Mouse (Mus musculus) C2C12 (cell line): ENCODE results near the gene Adam23.
"Not testable (repeated sequence)": the region's sequence is repeated elsewhere in the genome, so short reads cannot be mapped to it uniquely, and the experiment has no call there.

Experiments
- CTCF ChIP-seq: IDR thresholded peaks from one replicate; pipeline ENCODE4 v1.5.1; 2011; ENCODE audit not compliant: control insufficient read depth, insufficient read depth, insufficient read length
- MAX ChIP-seq: IDR thresholded peaks from one replicate; pipeline ENCODE4 v1.6.1; 2011; ENCODE audit warnings: mild to moderate bottlenecking, control low read depth

DNA sequence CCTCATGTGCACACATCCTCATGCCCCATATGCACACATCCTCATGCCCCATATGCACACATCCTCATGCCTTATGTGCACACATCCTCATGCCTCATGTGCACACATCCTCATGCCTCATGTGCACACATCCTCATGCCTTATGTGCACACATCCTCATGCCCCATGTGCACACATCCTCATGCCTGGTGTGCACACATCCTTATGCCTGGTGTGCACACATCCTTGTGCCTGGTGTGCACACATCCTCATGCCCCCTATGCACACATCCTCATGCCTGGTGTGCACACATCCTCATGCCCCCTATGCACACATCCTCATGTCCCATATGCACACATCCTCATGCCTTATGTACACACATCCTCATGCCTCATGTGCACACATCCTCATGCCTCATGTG, 184.7 kb downstream of the Adam23 start:
- not testable (repeated sequence) for TF ChIP-seq CTCF, MAX
